Mouse (Mus musculus): Measurements from ENCODE around the gene Spag5. TPM values are rescaled to one million over a fixed set of nuclear protein-coding genes. Genes with fewer than 3 reads are reported as not detected.

The Spag5 gene
- polyA plus RNA-seq (2012; rRNA removed): 7.2 and 10.2 TPM in 2 replicates

GRCm38 (mm10) chr11:78301357-78302084, at the start of gene Spag5:
Gene Spag5, plus strand, starts transcription at chr11:78301529.
- no peaks in the 10 kb centered on the region for H3K27me3 ChIP-seq (ENCODE audit: control insufficient read depth, insufficient read depth, low read length)
- H3K36me3 ChIP-seq (ENCODE audit: control insufficient read depth, insufficient read depth, low read length): no peaks in the 10 kb centered on the region
- H3K4me3 ChIP-seq (ENCODE audit: extremely low read depth, insufficient read depth, insufficient read length): peak within 1 kb of the TSS; percentile 66
- no peak within 1 kb of the TSS for H3K27ac ChIP-seq (ENCODE audit: insufficient read depth, low read length)
- DNase-seq (ENCODE audit: low read depth in 1 of 2, low spot score in 2 of 2): peak; percentile 65 to 86
- under 1% methylated on average over 49 of the region's 49 CpGs for WGBS
- TF ChIP-seq CTCF (IDR thresholded peaks at IDR 0.05; ENCODE audit: extremely low read depth, insufficient read depth, insufficient read length, insufficient replicate concordance): no peak
- TF ChIP-seq POLR2A (IDR thresholded peaks at IDR 0.05; ENCODE audit: low read depth, low read length): no peak
- H3K4me1 ChIP-seq (ENCODE audit: control insufficient read depth, insufficient read depth, insufficient read length): no peaks in the 10 kb centered on the region

GRCm38 (mm10) chr11:78256618-78257017, 44.7 kb upstream of the Spag5 start:
- Histone ChIP-seq H3K4me1 (ENCODE audit: control insufficient read depth, insufficient read depth, insufficient read length) (no peaks in the 10 kb centered on the region), H3K4me3 (ENCODE audit: extremely low read depth, insufficient read depth, insufficient read length) (no peak overlapping the region), H3K36me3 (ENCODE audit: control insufficient read depth, insufficient read depth, low read length) (peaks cover 12% of the 10 kb centered on the region), H3K27me3 (ENCODE audit: control insufficient read depth, insufficient read depth, low read length) (no peaks in the 10 kb centered on the region), H3K27ac (ENCODE audit: insufficient read depth, low read length) (no peak overlapping the region)
- no peak for TF ChIP-seq CTCF (IDR thresholded peaks at IDR 0.05; ENCODE audit: extremely low read depth, insufficient read depth, insufficient read length, insufficient replicate concordance)
- no peak for TF ChIP-seq POLR2A (IDR thresholded peaks at IDR 0.05; ENCODE audit: low read depth, low read length)
- WGBS: no CpG with 5 or more reads among the region's 1 CpGs
- no peak for DNase-seq (ENCODE audit: low read depth in 1 of 2, low spot score in 2 of 2)

- 96% methylated on average over 2 of the region's 2 CpGs for WGBS
- Histone ChIP-seq H3K4me1 (ENCODE audit: control insufficient read depth, insufficient read depth, insufficient read length) (0 out of 2 replicates have a peak, but pooled peaks cover 2% of the 10 kb centered on the region), H3K4me3 (ENCODE audit: extremely low read depth, insufficient read depth, insufficient read length) (no peak overlapping the region), H3K36me3 (ENCODE audit: control insufficient read depth, insufficient read depth, low read length) (peaks cover 15% of the 10 kb centered on the region), H3K27ac (ENCODE audit: insufficient read depth, low read length) (no peak overlapping the region), H3K27me3 (ENCODE audit: control insufficient read depth, insufficient read depth, low read length) (no peaks in the 10 kb centered on the region)
- no peak for DNase-seq (ENCODE audit: low read depth in 1 of 2, low spot score in 2 of 2)
- TF ChIP-seq POLR2A (IDR thresholded peaks at IDR 0.05; ENCODE audit: low read depth, low read length) (no peak), CTCF (IDR thresholded peaks at IDR 0.05; ENCODE audit: extremely low read depth, insufficient read depth, insufficient read length, insufficient replicate concordance) (no peak)
Observed at GRCm38 (mm10) chr11:78260489-78261258, 40.7 kb upstream of the Spag5 start.

GRCm38 (mm10) chr11:78261380-78262352, 39.7 kb upstream of the Spag5 start, which contains the start of gene 2610507B11Rik:
Gene 2610507B11Rik, plus strand, starts transcription at chr11:78261752.
- Histone ChIP-seq H3K27me3 (ENCODE audit: control insufficient read depth, insufficient read depth, low read length) (no peaks in the 10 kb centered on the region), H3K27ac (ENCODE audit: insufficient read depth, low read length) (peak within 1 kb of the TSS; percentile 81), H3K36me3 (ENCODE audit: control insufficient read depth, insufficient read depth, low read length) (peaks cover 21% of the 10 kb centered on the region), H3K4me1 (ENCODE audit: control insufficient read depth, insufficient read depth, insufficient read length) (0 out of 2 replicates have a peak, but pooled peaks cover 2% of the 10 kb centered on the region), H3K4me3 (ENCODE audit: extremely low read depth, insufficient read depth, insufficient read length) (peak within 1 kb of the TSS; percentile 96)
- under 1% methylated on average over 88 of the region's 115 CpGs for WGBS
- DNase-seq (ENCODE audit: low read depth in 1 of 2, low spot score in 2 of 2): peak; percentile 84 to 91
- TF ChIP-seq CTCF (IDR thresholded peaks at IDR 0.05; ENCODE audit: extremely low read depth, insufficient read depth, insufficient read length, insufficient replicate concordance) (no peak), POLR2A (IDR thresholded peaks at IDR 0.05; ENCODE audit: low read depth, low read length) (no peak; the same call in 1 of the 2 replicates)

- H3K27ac ChIP-seq (ENCODE audit: insufficient read depth, low read length): no peak overlapping the region
- no peak overlapping the region for H3K4me3 ChIP-seq (ENCODE audit: extremely low read depth, insufficient read depth, insufficient read length)
- H3K4me1 ChIP-seq (ENCODE audit: control insufficient read depth, insufficient read depth, insufficient read length): 0 out of 2 replicates have a peak, but pooled peaks cover 2% of the 10 kb centered on the region
- DNase-seq (ENCODE audit: low read depth in 1 of 2, low spot score in 2 of 2): peak; percentile 39 to 47
- H3K36me3 ChIP-seq (ENCODE audit: control insufficient read depth, insufficient read depth, low read length): peaks cover 28% of the 10 kb centered on the region
- no peaks in the 10 kb centered on the region for H3K27me3 ChIP-seq (ENCODE audit: control insufficient read depth, insufficient read depth, low read length)
- no peak for TF ChIP-seq POLR2A (IDR thresholded peaks at IDR 0.05; ENCODE audit: low read depth, low read length)
- peak; percentile 53; the same call in 1 of the 2 replicates for TF ChIP-seq CTCF (IDR thresholded peaks at IDR 0.05; ENCODE audit: extremely low read depth, insufficient read depth, insufficient read length, insufficient replicate concordance)
- 4% methylated on average over 8 of the region's 8 CpGs for WGBS
Observed at GRCm38 (mm10) chr11:78262550-78262949, 38.8 kb upstream of the Spag5 start.

GRCm38 (mm10) chr11:78265571-78265970, 35.8 kb upstream of the Spag5 start:
- WGBS: 94% methylated on average over 6 of the region's 6 CpGs
- DNase-seq (ENCODE audit: low read depth in 1 of 2, low spot score in 2 of 2): no peak
- no peak overlapping the region for H3K27ac ChIP-seq (ENCODE audit: insufficient read depth, low read length)
- peaks cover 48% of the 10 kb centered on the region for H3K36me3 ChIP-seq (ENCODE audit: control insufficient read depth, insufficient read depth, low read length)
- H3K4me3 ChIP-seq (ENCODE audit: extremely low read depth, insufficient read depth, insufficient read length): no peak overlapping the region
- H3K27me3 ChIP-seq (ENCODE audit: control insufficient read depth, insufficient read depth, low read length): no peaks in the 10 kb centered on the region
- H3K4me1 ChIP-seq (ENCODE audit: control insufficient read depth, insufficient read depth, insufficient read length): 0 out of 2 replicates have a peak, but pooled peaks cover 2% of the 10 kb centered on the region
- TF ChIP-seq CTCF (IDR thresholded peaks at IDR 0.05; ENCODE audit: extremely low read depth, insufficient read depth, insufficient read length, insufficient replicate concordance): no peak

All from spleen, adult 2 months (tissue).